Mouse (Mus musculus) ovary, postnatal 36 days (tissue): ENCODE results near the gene Srp54a.
"Not testable (repeated sequence)": the region's sequence is repeated elsewhere in the genome, so short reads cannot be mapped to it uniquely, and the experiment has no call there.

Experiments used
- DNase-seq: peaks from one replicate; pipeline ENCODE4 v3.0.0; 2022; ENCODE audit warnings: low spot score, mixed read lengths

Srp54a gene

GRCm38 (mm10) chr12:55124731-55125130 lies 44.7 kb downstream of the Srp54a start:
- not testable (repeated sequence) for DNase-seq

- DNase-seq = not testable (repeated sequence)
These were observed 55.5 kb downstream of the Srp54a start for GRCm38 (mm10) chr12:55135540-55135939.

- DNase-seq = not testable (repeated sequence)
These were observed 57.8 kb downstream of the Srp54a start for GRCm38 (mm10) chr12:55137859-55138258.

GRCm38 (mm10) chr12:55154559-55155448 lies 74.7 kb downstream of the Srp54a start, which contains the start of gene Srp54b:
Gene Srp54b, plus strand, starts transcription at chr12:55155104.
- DNase-seq = not testable (repeated sequence)

GRCm38 (mm10) chr12:55155449-55155783 lies 75.4 kb downstream of the Srp54a start:
- DNase-seq = not testable (repeated sequence)
